Mouse (Mus musculus) right cerebral cortex, postnatal 10 days (tissue): ENCODE results near the gene Timd2.
"Not testable (repeated sequence)": the region's sequence is repeated elsewhere in the genome, so short reads cannot be mapped to it uniquely, and the experiment has no call there.

Source experiments
- DNase-seq, 2 experiments: peaks; one replicate each; pipeline ENCODE4 v3.0.0; 2021; ENCODE audit warnings: low spot score in 2 of 2

Gene Timd2

GRCm38 (mm10) chr11:46665599-46666522 is 41.0 kb downstream of the Timd2 start:
- DNase-seq, result peak; percentile 36 to 50

- DNase-seq, result no peak
Observed at GRCm38 (mm10) chr11:46663215-46663614, 43.6 kb downstream of the Timd2 start.

GRCm38 (mm10) chr11:46652476-46652875 is 54.4 kb downstream of the Timd2 start:
- DNase-seq, result no peak

- not testable (repeated sequence) for DNase-seq
Observed at GRCm38 (mm10) chr11:46649655-46650054, 57.2 kb downstream of the Timd2 start.

GRCm38 (mm10) chr11:46644824-46645223 is 62.0 kb downstream of the Timd2 start:
- DNase-seq, result no peak

- DNase-seq, result no peak
Observed at GRCm38 (mm10) chr11:46636568-46636967, 70.3 kb downstream of the Timd2 start.

- not testable (repeated sequence) for DNase-seq
Observed at GRCm38 (mm10) chr11:46635516-46635915, 71.3 kb downstream of the Timd2 start.

- peak; percentile 52 to 69 for DNase-seq
Observed at GRCm38 (mm10) chr11:46631635-46632034, 75.2 kb downstream of the Timd2 start.

- DNase-seq, result no peak
Observed at GRCm38 (mm10) chr11:46629211-46629795, 77.6 kb downstream of the Timd2 start, which contains the start of gene Dppa1. Gene Dppa1 (minus strand): TSS chr11:46629261.

- DNase-seq, result peak in 1 of 2 experiments; percentile 43
Observed at GRCm38 (mm10) chr11:46620414-46621168, 86.3 kb downstream of the Timd2 start.

- peak in 1 of 2 experiments; percentile 35 for DNase-seq
Observed at GRCm38 (mm10) chr11:46619929-46620328, 86.9 kb downstream of the Timd2 start.
